Mouse (Mus musculus) liver, embryonic 14.5 days (tissue): Measurements from ENCODE around the gene Syt7. TPM values are rescaled to one million over a fixed set of nuclear protein-coding genes. Genes with fewer than 3 reads are reported as not detected.

ENCODE experiments used
- ATAC-seq: fragments of 200-750 bp; cut with Nextera tagmentation; 2 replicates; pipeline ENCODE4 v1.8.0; 2017; ENCODE audit warnings: moderate number of reproducible peaks, mild to moderate bottlenecking, moderate library complexity; ENCODE audit not compliant: insufficient read depth
- DNase-seq, 3 experiments: peaks; one replicate each; pipeline ENCODE4 v3.0.0-alpha.2; 2012 to 2013; ENCODE audit warnings: low read depth in 3 of 3, low spot score in 3 of 3
- H3K27ac ChIP-seq: fragments of 300-500 bp; sonication (generic); 2 replicates; pipeline ENCODE4 v1.5.1; 2014; ENCODE audit warnings: moderate library complexity, mild to moderate bottlenecking, control low read depth, inconsistent platforms
- H3K27me3 ChIP-seq: fragments of 300-500 bp; sonication (generic); 2 replicates; pipeline ENCODE4 v1.6.1; 2014; ENCODE audit warnings: mild to moderate bottlenecking, low read length, moderate library complexity; ENCODE audit not compliant: control insufficient read depth, insufficient read depth
- H3K36me3 ChIP-seq: fragments of 300-500 bp; sonication (generic); replicated peaks from 2 replicates; pipeline ENCODE4 v1.6.1; 2014; ENCODE audit warnings: low read depth; ENCODE audit not compliant: control insufficient read depth, insufficient read depth
- H3K4me1 ChIP-seq, 2 experiments: fragments of 200-500 bp in 1 of 2; fragments of 300-500 bp in 1 of 2; sonication (generic) in 1 of 2; replicated peaks; 2 replicates each; pipeline ENCODE4 v1.6.1; 2012 to 2014; ENCODE audit warnings: antibody characterized with exemption in 1 of 2, inconsistent platforms in 1 of 2, low read length in 1 of 2; ENCODE audit not compliant: control insufficient read depth in 2 of 2, insufficient read depth in 2 of 2
- H3K4me2 ChIP-seq: fragments of 300-500 bp; sonication (generic); 2 replicates; pipeline ENCODE4 v1.6.1; 2014; ENCODE audit warnings: low read depth, mild to moderate bottlenecking, control low read depth, moderate library complexity
- H3K4me3 ChIP-seq, 2 experiments: fragments of 200-500 bp in 1 of 2; fragments of 300-500 bp in 1 of 2; sonication (generic) in 1 of 2; 2 replicates each; pipeline ENCODE4 v1.5.1; 2012 to 2014; ENCODE audit warnings: low read depth in 2 of 2, low read length in 2 of 2, mild to moderate bottlenecking in 2 of 2, control low read depth in 1 of 2, inconsistent platforms in 1 of 2, moderate library complexity in 1 of 2; ENCODE audit not compliant: insufficient read depth in 1 of 2
- H3K9ac ChIP-seq: fragments of 300-500 bp; sonication (generic); replicated peaks from 2 replicates; pipeline ENCODE4 v1.6.1; 2014; ENCODE audit warnings: mild to moderate bottlenecking, control low read depth, moderate library complexity
- H3K9me3 ChIP-seq: fragments of 300-500 bp; sonication (generic); 2 replicates; pipeline ENCODE4 v1.6.1; 2016; ENCODE audit warnings: low read length, mixed read lengths; ENCODE audit not compliant: control insufficient read depth
- CTCF ChIP-seq: IDR thresholded peaks from 2 replicates; pipeline ENCODE4 v1.5.1; 2016; ENCODE audit warnings: antibody characterized with exemption, low read depth, control low read depth
- EP300 ChIP-seq: IDR thresholded peaks from 2 replicates; pipeline ENCODE4 v1.6.1; 2016; ENCODE audit warnings: antibody characterized with exemption, low read depth
- WGBS: fragments of 180-500 bp; shearing (Covaris S2); extraction: QIAGEN DNeasy Blood & Tissue Kit; methylation state at CpG from one replicate; pipeline ENCODE4 v1.1.7; 2014; ENCODE audit not compliant: insufficient replicate concordance; 5-methylcytosine and 5-hydroxymethylcytosine counted together
- polyA plus RNA-seq, 2 experiments: library from polyadenylated mRNA; depleted of rRNA in 1 of 2; stranded (reverse) in 1 of 2; unstranded in 1 of 2; fragments of >200 nt; fragmentation: Nextera tagmentation in 1 of 2; extraction: Ambion mirVana in 1 of 2; gene quantifications; 2 replicates each; pipeline versions ENCODE4 v1.2.1 to v1.2.3; 2012 to 2014

The Syt7 gene
- polyA plus RNA-seq, 2 experiments = 0.04 to 0.37 TPM

- H3K4me3 ChIP-seq = no peak overlapping the region
- H3K4me2 ChIP-seq = no peak overlapping the region
- no peaks in the 10 kb centered on the region; a peak in 1 of 4 replicates for H3K4me1 ChIP-seq
- WGBS = 58% methylated on average over 3 of the region's 3 CpGs
- no peaks in the 10 kb centered on the region for H3K9me3 ChIP-seq
- no peaks in the 10 kb centered on the region for H3K36me3 ChIP-seq
- DNase-seq (no peak), ATAC-seq (no peak)
- H3K9ac ChIP-seq = no peak overlapping the region
- TF ChIP-seq CTCF = no peak
- no peak for TF ChIP-seq EP300
- H3K27ac ChIP-seq = no peak overlapping the region
- H3K27me3 ChIP-seq = peaks cover 47% of the 10 kb centered on the region
These were observed 66.5 kb downstream of the Syt7 start for GRCm38 (mm10) chr19:10455437-10455806.

- H3K9ac ChIP-seq = no peak within 1 kb of the TSS
- TF ChIP-seq CTCF (peak; percentile 28; the same call in 1 of the 2 replicates), EP300 (no peak)
- H3K4me3 ChIP-seq = peak within 1 kb of the TSS in 1 of 2 experiments; percentile 35; a peak in 2 of 4 replicates
- no peaks in the 10 kb centered on the region for H3K36me3 ChIP-seq
- no peak within 1 kb of the TSS for H3K27ac ChIP-seq
- DNase-seq (no peak), ATAC-seq (0 out of 2 replicates have a peak, but pooled peaks have one; percentile 11)
- H3K9me3 ChIP-seq = no peaks in the 10 kb centered on the region
- H3K4me2 ChIP-seq = peak within 1 kb of the TSS; percentile 49
- H3K4me1 ChIP-seq = no peaks in the 10 kb centered on the region; a peak in 1 of 4 replicates
- WGBS = 2% methylated on average over 96 of the region's 96 CpGs
- peaks cover 54% of the 10 kb centered on the region for H3K27me3 ChIP-seq
These were observed 68.0 kb downstream of the Syt7 start, which contains the start of gene Lrrc10b for GRCm38 (mm10) chr19:10456752-10457483. Lrrc10b (minus strand) TSS chr19:10457473.

- peak; percentile 51 for ATAC-seq
- H3K4me1 ChIP-seq = no peaks in the 10 kb centered on the region; a peak in 1 of 4 replicates
- no peaks in the 10 kb centered on the region for H3K36me3 ChIP-seq
- no peak overlapping the region for H3K27ac ChIP-seq
- peak overlapping the region in 1 of 2 experiments; percentile 35; a peak in 2 of 4 replicates for H3K4me3 ChIP-seq
- DNase-seq = no peak
- 1% methylated on average over 33 of the region's 34 CpGs for WGBS
- H3K9me3 ChIP-seq = no peaks in the 10 kb centered on the region
- peaks cover 59% of the 10 kb centered on the region for H3K27me3 ChIP-seq
- H3K9ac ChIP-seq = no peak overlapping the region
- H3K4me2 ChIP-seq = peak overlapping the region; percentile 49
- TF ChIP-seq EP300 (no peak), CTCF (no peak)
These were observed 68.6 kb downstream of the Syt7 start for GRCm38 (mm10) chr19:10457484-10457800.

GRCm38 (mm10) chr19:10458096-10458495, 69.2 kb downstream of the Syt7 start:
- Histone ChIP-seq H3K9ac (no peak overlapping the region), H3K36me3 (no peaks in the 10 kb centered on the region), H3K4me3 (no peak overlapping the region), H3K27me3 (peaks cover 60% of the 10 kb centered on the region), H3K4me2 (no peak overlapping the region), H3K9me3 (no peaks in the 10 kb centered on the region), H3K4me1 (peaks cover 0 to 2% of the 10 kb centered on the region in 2 experiments; a peak in 1 of 4 replicates), H3K27ac (no peak overlapping the region)
- 19% methylated on average over 8 of the region's 8 CpGs for WGBS
- no peak for DNase-seq
- no peak for ATAC-seq
- TF ChIP-seq CTCF (no peak), EP300 (no peak)

- WGBS = 40% methylated on average over 11 of the region's 11 CpGs
These were observed 71.0 kb downstream of the Syt7 start for GRCm38 (mm10) chr19:10459907-10460306.

More at GRCm38 (mm10) chr19:10459907-10460306, 71.0 kb downstream of the Syt7 start:
- Histone ChIP-seq H3K4me2 (no peak overlapping the region), H3K4me1 (peaks cover 0 to 2% of the 10 kb centered on the region in 2 experiments; a peak in 1 of 4 replicates), H3K4me3 (no peak overlapping the region), H3K36me3 (no peaks in the 10 kb centered on the region), H3K9me3 (no peaks in the 10 kb centered on the region), H3K9ac (no peak overlapping the region), H3K27me3 (peaks cover 55% of the 10 kb centered on the region), H3K27ac (no peak overlapping the region)
- no peak for ATAC-seq
- TF ChIP-seq CTCF (no peak), EP300 (no peak)
- DNase-seq = no peak
